Mouse (Mus musculus): Measurements from ENCODE around the gene Cald1.

GRCm38 (mm10) chr6:34727316-34727983 is 129.2 kb downstream of the Cald1 start:
- TF ChIP-seq CTCF (IDR thresholded peaks at IDR 0.05; ENCODE audit: extremely low read depth, insufficient read depth, insufficient read length, insufficient replicate concordance) (no peak), POLR2A (IDR thresholded peaks at IDR 0.05; ENCODE audit: low read depth, low read length) (no peak)
